Mouse (Mus musculus) limb, embryonic 15.5 days (tissue): ENCODE results near the gene Cep112. TPM values are rescaled to one million over a fixed set of nuclear protein-coding genes. Genes with fewer than 3 reads are reported as not detected.

ENCODE experiments used
- ATAC-seq: fragments of 200-750 bp; cut with Nextera tagmentation; 2 replicates; pipeline ENCODE4 v1.8.0; 2017; ENCODE audit warnings: low read depth, moderate TSS enrichment; ENCODE audit not compliant: insufficient number of reproducible peaks, low FRiP score, low TSS enrichment
- H3K27ac ChIP-seq: fragments of 300-500 bp; sonication (generic); 2 replicates; pipeline ENCODE4 v1.5.1; 2015; ENCODE audit warnings: moderate library complexity, mild to moderate bottlenecking, inconsistent platforms
- H3K27me3 ChIP-seq: fragments of 300-500 bp; sonication (generic); 2 replicates; pipeline ENCODE4 v1.6.1; 2015; ENCODE audit warnings: inconsistent platforms
- H3K36me3 ChIP-seq: fragments of 300-500 bp; sonication (generic); 2 replicates; pipeline ENCODE4 v1.6.1; 2015; ENCODE audit warnings: inconsistent platforms
- H3K4me1 ChIP-seq: fragments of 300-500 bp; sonication (generic); 2 replicates; pipeline ENCODE4 v1.6.1; 2015; ENCODE audit warnings: inconsistent platforms
- H3K4me2 ChIP-seq: fragments of 300-500 bp; sonication (generic); 2 replicates; pipeline ENCODE4 v1.6.1; 2015; ENCODE audit warnings: mild to moderate bottlenecking, inconsistent platforms
- H3K4me3 ChIP-seq: fragments of 300-500 bp; sonication (generic); 2 replicates; pipeline ENCODE4 v1.5.1; 2015; ENCODE audit warnings: mild to moderate bottlenecking, inconsistent platforms
- H3K9ac ChIP-seq: fragments of 300-500 bp; sonication (generic); 2 replicates; pipeline ENCODE4 v1.6.1; 2015; ENCODE audit warnings: inconsistent platforms
- H3K9me3 ChIP-seq: fragments of 300-500 bp; sonication (generic); 2 replicates; pipeline ENCODE4 v1.6.1; 2016; ENCODE audit warnings: inconsistent platforms
- WGBS: fragments of 180-500 bp; shearing (Covaris S2); methylation state at CpG from one replicate; pipeline ENCODE4 v1.1.7; 2015; 5-methylcytosine and 5-hydroxymethylcytosine counted together
- polyA plus RNA-seq: library from polyadenylated mRNA; unstranded; fragments of >200 nt; fragmentation: Nextera tagmentation; extraction: Ambion mirVana; gene quantifications from 2 replicates; pipeline ENCODE4 v1.2.1, GENCODE M21; 2015

The Cep112 gene
- polyA plus RNA-seq, 1 experiment from 2014 or later: 15.0 TPM

GRCm38 (mm10) chr11:108418540-108418939 is 6.5 kb upstream of the Cep112 start:
- Histone ChIP-seq H3K27me3 (0 out of 2 replicates have a peak, but pooled peaks cover 6% of the 10 kb centered on the region), H3K27ac (no peak overlapping the region), H3K36me3 (no peaks in the 10 kb centered on the region), H3K9ac (no peak overlapping the region), H3K4me1 (0 out of 2 replicates have a peak, but pooled peaks cover 2% of the 10 kb centered on the region), H3K4me2 (no peak overlapping the region), H3K4me3 (no peak overlapping the region), H3K9me3 (no peaks in the 10 kb centered on the region)
- 29% methylated on average over 1 of the region's 1 CpGs for WGBS
- no peak for ATAC-seq

GRCm38 (mm10) chr11:108419242-108419641 is 5.8 kb upstream of the Cep112 start:
- Histone ChIP-seq H3K4me3 (no peak overlapping the region), H3K27me3 (0 out of 2 replicates have a peak, but pooled peaks cover 7% of the 10 kb centered on the region), H3K9ac (no peak overlapping the region), H3K36me3 (no peaks in the 10 kb centered on the region), H3K9me3 (no peaks in the 10 kb centered on the region), H3K4me2 (no peak overlapping the region), H3K4me1 (0 out of 2 replicates have a peak, but pooled peaks cover 2% of the 10 kb centered on the region), H3K27ac (no peak overlapping the region)
- 88% methylated on average over 6 of the region's 6 CpGs for WGBS
- ATAC-seq: no peak

- Histone ChIP-seq H3K27me3 (0 out of 2 replicates have a peak, but pooled peaks cover 7% of the 10 kb centered on the region), H3K4me1 (peaks cover 8% of the 10 kb centered on the region), H3K9me3 (no peaks in the 10 kb centered on the region), H3K4me2 (no peak overlapping the region), H3K4me3 (no peak overlapping the region), H3K9ac (no peak overlapping the region), H3K36me3 (no peaks in the 10 kb centered on the region), H3K27ac (no peak overlapping the region)
- 80% methylated on average over 4 of the region's 4 CpGs for WGBS
- ATAC-seq: no peak
Measured at GRCm38 (mm10) chr11:108420751-108421150, 4.2 kb upstream of the Cep112 start.

GRCm38 (mm10) chr11:108423221-108423620 is 1.8 kb upstream of the Cep112 start:
- Histone ChIP-seq H3K4me2 (no peak overlapping the region), H3K4me3 (no peak overlapping the region), H3K9me3 (no peaks in the 10 kb centered on the region), H3K4me1 (peaks cover 18% of the 10 kb centered on the region), H3K9ac (no peak overlapping the region), H3K27me3 (0 out of 2 replicates have a peak, but pooled peaks cover 7% of the 10 kb centered on the region), H3K27ac (no peak overlapping the region), H3K36me3 (no peaks in the 10 kb centered on the region)
- ATAC-seq: no peak
- WGBS: 74% methylated on average over 7 of the region's 7 CpGs

GRCm38 (mm10) chr11:108424111-108424510 is 881 bp upstream of the Cep112 start:
- WGBS: 12% methylated on average over 5 of the region's 5 CpGs
- no peak overlapping the region for H3K9ac ChIP-seq
- ATAC-seq: no peak
- H3K4me2 ChIP-seq: peak overlapping the region; percentile 74
- peaks cover 18% of the 10 kb centered on the region for H3K4me1 ChIP-seq
- H3K9me3 ChIP-seq: no peaks in the 10 kb centered on the region
- peak overlapping the region; percentile 74 for H3K4me3 ChIP-seq
- no peaks in the 10 kb centered on the region for H3K36me3 ChIP-seq
- 0 out of 2 replicates have a peak, but pooled peaks cover 7% of the 10 kb centered on the region for H3K27me3 ChIP-seq
- H3K27ac ChIP-seq: no peak overlapping the region

- Histone ChIP-seq H3K9me3 (no peaks in the 10 kb centered on the region), H3K9ac (peak overlapping the region; percentile 72), H3K4me3 (peak overlapping the region; percentile 74), H3K4me2 (peak overlapping the region; percentile 74), H3K4me1 (peaks cover 16% of the 10 kb centered on the region), H3K36me3 (no peaks in the 10 kb centered on the region), H3K27ac (peak overlapping the region; percentile 69), H3K27me3 (0 out of 2 replicates have a peak, but pooled peaks cover 7% of the 10 kb centered on the region)
- peak; percentile 45; the same call in 1 of the 2 replicates for ATAC-seq
- WGBS: 8% methylated on average over 12 of the region's 14 CpGs
Measured at GRCm38 (mm10) chr11:108425592-108425921, 565 bp downstream of the Cep112 start.

GRCm38 (mm10) chr11:108426086-108426485 is 1.1 kb downstream of the Cep112 start:
- ATAC-seq: no peak
- Histone ChIP-seq H3K4me2 (peak overlapping the region; percentile 74; the same call in 1 of the 2 replicates), H3K27me3 (0 out of 2 replicates have a peak, but pooled peaks cover 7% of the 10 kb centered on the region), H3K9me3 (no peaks in the 10 kb centered on the region), H3K9ac (no peak overlapping the region), H3K36me3 (no peaks in the 10 kb centered on the region), H3K4me3 (peak overlapping the region; percentile 74), H3K4me1 (peaks cover 16% of the 10 kb centered on the region), H3K27ac (no peak overlapping the region)
- 85% methylated on average over 3 of the region's 3 CpGs for WGBS

- Histone ChIP-seq H3K27ac (no peak overlapping the region), H3K4me1 (peaks cover 16% of the 10 kb centered on the region), H3K9ac (no peak overlapping the region), H3K36me3 (no peaks in the 10 kb centered on the region), H3K9me3 (no peaks in the 10 kb centered on the region), H3K4me3 (no peak overlapping the region), H3K27me3 (0 out of 2 replicates have a peak, but pooled peaks cover 7% of the 10 kb centered on the region), H3K4me2 (no peak overlapping the region)
- no peak for ATAC-seq
- WGBS: 55% methylated on average over 6 of the region's 6 CpGs
Measured at GRCm38 (mm10) chr11:108427191-108427590, 2.2 kb downstream of the Cep112 start.

GRCm38 (mm10) chr11:108429076-108429475 is 4.1 kb downstream of the Cep112 start:
- H3K27me3 ChIP-seq: no peaks in the 10 kb centered on the region
- no peak overlapping the region for H3K4me3 ChIP-seq
- no peak overlapping the region for H3K9ac ChIP-seq
- H3K4me2 ChIP-seq: no peak overlapping the region
- ATAC-seq: no peak
- H3K36me3 ChIP-seq: no peaks in the 10 kb centered on the region
- 87% methylated on average over 2 of the region's 2 CpGs for WGBS
- no peaks in the 10 kb centered on the region for H3K9me3 ChIP-seq
- no peak overlapping the region for H3K27ac ChIP-seq
- peaks cover 16% of the 10 kb centered on the region for H3K4me1 ChIP-seq

GRCm38 (mm10) chr11:108443893-108444563 is 19.0 kb downstream of the Cep112 start:
- no peak overlapping the region for H3K27ac ChIP-seq
- 56% methylated on average over 11 of the region's 11 CpGs for WGBS
- H3K9me3 ChIP-seq: no peaks in the 10 kb centered on the region
- no peak for ATAC-seq
- no peaks in the 10 kb centered on the region for H3K27me3 ChIP-seq
- no peaks in the 10 kb centered on the region for H3K4me1 ChIP-seq
- H3K36me3 ChIP-seq: peaks cover 3% of the 10 kb centered on the region; the same call in 1 of the 2 replicates
- no peak overlapping the region for H3K9ac ChIP-seq
- no peak overlapping the region for H3K4me3 ChIP-seq
- no peak overlapping the region for H3K4me2 ChIP-seq

GRCm38 (mm10) chr11:108447148-108447547 is 22.2 kb downstream of the Cep112 start:
- no peak overlapping the region for H3K4me2 ChIP-seq
- H3K27me3 ChIP-seq: no peaks in the 10 kb centered on the region
- ATAC-seq: no peak
- no peaks in the 10 kb centered on the region for H3K9me3 ChIP-seq
- peaks cover 6% of the 10 kb centered on the region; the same call in 1 of the 2 replicates for H3K36me3 ChIP-seq
- H3K27ac ChIP-seq: no peak overlapping the region
- H3K4me3 ChIP-seq: no peak overlapping the region
- no peaks in the 10 kb centered on the region for H3K4me1 ChIP-seq
- H3K9ac ChIP-seq: no peak overlapping the region

GRCm38 (mm10) chr11:108449811-108450210 is 24.8 kb downstream of the Cep112 start:
- H3K9ac ChIP-seq: no peak overlapping the region
- no peaks in the 10 kb centered on the region for H3K9me3 ChIP-seq
- 28% methylated on average over 3 of the region's 3 CpGs for WGBS
- no peak overlapping the region for H3K4me2 ChIP-seq
- ATAC-seq: no peak
- no peak overlapping the region for H3K4me3 ChIP-seq
- H3K4me1 ChIP-seq: no peaks in the 10 kb centered on the region
- H3K27me3 ChIP-seq: no peaks in the 10 kb centered on the region
- H3K27ac ChIP-seq: no peak overlapping the region
- H3K36me3 ChIP-seq: peaks cover 6% of the 10 kb centered on the region; the same call in 1 of the 2 replicates
